Mouse (Mus musculus) c-Kit-negative CD71-positive TER-119-positive erythroid progenitor cells, embryonic 14.5 days (primary cell): ENCODE measurements around the gene Ssbp2.
A peak's percentile ranks its signal among the peaks of the same experiment; 100 is the strongest.

Experiments
- DNase-seq: peaks from one replicate; pipeline ENCODE4 v3.0.0-alpha.2; 2013; ENCODE audit warnings: low read depth, low spot score

Ssbp2 gene

DNA sequence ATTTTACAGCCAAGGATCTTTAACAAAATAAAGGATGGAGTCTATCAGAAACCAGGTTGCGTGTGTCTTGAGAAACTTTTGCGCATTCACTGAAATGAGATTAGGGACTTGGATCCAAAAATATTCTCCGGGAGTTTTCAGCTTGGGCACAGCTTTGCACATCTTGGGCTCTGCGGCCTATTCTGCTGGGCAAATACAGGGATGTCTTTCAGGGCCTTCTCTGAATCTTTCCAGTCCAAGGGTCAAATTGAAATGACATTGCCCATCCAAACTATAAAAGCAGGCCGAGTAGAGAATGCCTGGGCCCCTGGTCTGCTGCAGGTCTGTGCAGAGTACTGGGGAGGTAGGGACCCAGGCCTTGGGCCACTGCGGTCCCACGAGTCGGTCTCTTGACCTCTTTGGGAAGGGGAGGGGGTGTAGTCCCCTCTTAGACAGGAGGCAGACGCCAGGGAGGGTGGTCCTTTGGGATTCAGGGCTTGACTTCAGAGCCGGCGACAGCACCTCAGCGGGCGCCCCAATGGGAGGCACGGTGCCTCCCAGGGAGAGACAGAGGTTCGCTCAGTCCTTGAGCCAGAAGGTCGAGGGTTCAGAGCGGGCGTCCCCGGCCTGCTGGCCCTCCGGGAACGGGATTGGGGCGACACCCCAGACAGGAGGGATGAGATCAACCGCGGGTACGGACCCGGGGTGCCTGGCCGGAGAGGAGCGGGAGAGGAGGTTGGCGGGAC lies at the start of gene Ssbp2:
Gene Ssbp2, plus strand, starts transcription at position 388 of the 725 bp plus-strand sequence.
- no peak for DNase-seq

DNA sequence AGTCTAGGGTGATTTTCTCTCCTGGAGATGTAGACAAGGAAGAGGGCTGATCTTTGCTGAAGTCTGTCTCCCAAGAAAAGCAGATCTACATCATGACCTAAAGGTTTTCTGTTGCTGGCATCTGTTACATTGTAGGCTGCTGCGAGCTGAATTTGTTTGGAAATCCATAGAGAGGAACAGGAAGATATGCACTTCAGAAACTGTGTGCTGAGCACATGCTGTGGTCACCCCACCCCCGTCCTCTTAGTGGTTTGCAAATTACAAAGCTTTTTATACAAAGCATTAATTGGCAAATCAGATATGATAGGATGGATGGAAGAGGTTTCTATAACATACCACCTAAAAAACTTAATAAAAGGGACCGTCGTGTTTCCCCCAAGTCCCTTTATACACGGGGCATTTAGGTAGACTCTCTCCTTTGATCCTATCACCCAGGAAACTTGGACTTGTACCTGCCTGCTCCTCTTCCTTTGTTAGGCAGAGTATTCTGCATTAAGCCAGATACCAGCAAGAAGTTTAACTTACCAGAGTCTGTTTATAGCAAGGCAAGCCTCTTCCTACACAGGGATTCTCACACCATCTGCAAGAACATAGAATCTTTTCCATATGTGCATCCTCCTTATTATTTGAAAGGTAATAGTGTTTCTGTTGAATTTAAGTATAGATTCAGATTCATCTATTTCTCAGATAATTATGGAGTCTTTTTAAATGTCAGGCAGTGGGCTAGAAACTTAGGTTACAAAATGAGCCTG lies 46.2 kb upstream of the Ssbp2 start:
- no peak for DNase-seq

DNA sequence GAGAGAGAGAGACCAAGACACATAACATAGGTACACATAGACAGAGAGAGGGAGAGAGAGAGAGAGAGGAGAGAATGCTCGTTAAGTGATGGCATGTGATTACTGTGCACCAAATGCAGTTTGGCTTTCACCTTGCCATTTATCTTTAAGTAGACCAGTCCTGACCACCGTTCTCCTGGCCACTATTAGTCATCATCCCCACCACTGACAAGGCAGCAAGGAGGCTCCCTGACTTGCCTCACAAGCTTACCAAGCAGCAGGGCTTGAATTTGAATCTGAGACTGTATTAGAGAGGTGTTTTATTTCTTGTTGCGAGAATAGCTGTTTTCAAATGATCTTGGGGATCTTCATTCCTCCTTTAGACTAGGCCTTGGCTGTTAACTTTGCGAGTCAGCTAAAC lies 44.2 kb upstream of the Ssbp2 start:
- DNase-seq: no peak

DNA sequence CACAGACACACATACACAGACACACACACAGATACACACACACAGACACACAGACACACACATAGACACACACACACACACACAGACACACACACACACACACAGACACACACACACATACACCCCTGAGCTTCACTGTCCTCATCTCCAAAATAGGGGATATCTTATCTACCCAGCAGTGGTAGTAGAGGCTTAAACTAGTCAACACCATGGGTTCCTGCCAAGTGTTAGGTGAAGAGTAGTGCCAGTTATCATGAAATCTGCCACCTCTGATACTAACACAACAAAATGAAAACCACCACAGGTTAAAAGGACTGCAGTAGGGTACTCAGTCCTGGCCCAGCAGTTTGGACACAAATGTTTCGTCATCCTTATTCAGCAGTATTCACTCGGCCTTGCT lies 43.4 kb upstream of the Ssbp2 start:
- DNase-seq: no peak

DNA sequence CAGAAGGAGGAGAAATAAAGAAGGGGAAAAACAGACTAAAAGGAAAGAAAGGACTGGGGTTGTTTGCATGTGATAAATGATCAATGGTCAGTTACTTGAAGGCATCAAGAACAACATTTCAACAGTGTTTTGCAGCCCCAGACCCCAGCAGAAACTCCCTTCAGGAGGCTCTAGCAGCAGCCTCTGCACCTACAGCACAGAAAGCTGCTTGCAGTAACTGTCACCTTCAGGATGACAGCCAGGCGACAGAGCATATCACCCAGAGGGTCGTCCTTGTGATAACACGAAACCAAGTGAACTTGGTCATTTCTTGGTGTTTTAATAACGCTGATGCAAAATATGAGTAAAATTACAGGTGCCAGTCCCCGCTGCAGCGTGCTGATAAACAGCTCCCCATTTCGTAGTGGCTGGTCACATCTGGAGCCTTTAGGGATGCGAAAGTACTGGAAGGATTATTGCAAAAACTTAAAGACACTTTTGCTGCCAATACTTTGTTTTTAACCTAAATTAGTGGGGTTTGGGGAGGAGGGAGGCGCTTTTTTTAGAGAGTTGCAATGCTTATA lies 38.6 kb upstream of the Ssbp2 start:
- DNase-seq: no peak

DNA sequence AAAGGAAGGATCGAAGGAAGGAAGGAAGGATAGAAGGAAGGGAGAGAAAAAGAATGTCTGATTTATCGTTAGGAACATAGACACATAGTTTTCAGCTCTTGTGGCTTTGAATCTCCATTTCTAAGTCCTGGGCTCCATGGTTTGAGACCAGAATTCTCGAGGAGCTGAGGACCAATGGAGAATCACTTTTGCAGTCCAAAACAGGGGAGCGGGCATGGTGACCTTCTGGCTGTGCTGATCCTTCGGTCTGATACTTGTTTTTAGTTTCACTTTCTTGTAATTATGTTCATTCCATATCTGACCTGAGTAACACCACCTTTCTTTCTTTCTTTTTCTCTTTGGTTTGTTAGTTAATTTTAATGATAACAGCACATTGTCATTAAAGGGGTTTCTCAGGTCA lies 29.2 kb upstream of the Ssbp2 start:
- no peak for DNase-seq

DNA sequence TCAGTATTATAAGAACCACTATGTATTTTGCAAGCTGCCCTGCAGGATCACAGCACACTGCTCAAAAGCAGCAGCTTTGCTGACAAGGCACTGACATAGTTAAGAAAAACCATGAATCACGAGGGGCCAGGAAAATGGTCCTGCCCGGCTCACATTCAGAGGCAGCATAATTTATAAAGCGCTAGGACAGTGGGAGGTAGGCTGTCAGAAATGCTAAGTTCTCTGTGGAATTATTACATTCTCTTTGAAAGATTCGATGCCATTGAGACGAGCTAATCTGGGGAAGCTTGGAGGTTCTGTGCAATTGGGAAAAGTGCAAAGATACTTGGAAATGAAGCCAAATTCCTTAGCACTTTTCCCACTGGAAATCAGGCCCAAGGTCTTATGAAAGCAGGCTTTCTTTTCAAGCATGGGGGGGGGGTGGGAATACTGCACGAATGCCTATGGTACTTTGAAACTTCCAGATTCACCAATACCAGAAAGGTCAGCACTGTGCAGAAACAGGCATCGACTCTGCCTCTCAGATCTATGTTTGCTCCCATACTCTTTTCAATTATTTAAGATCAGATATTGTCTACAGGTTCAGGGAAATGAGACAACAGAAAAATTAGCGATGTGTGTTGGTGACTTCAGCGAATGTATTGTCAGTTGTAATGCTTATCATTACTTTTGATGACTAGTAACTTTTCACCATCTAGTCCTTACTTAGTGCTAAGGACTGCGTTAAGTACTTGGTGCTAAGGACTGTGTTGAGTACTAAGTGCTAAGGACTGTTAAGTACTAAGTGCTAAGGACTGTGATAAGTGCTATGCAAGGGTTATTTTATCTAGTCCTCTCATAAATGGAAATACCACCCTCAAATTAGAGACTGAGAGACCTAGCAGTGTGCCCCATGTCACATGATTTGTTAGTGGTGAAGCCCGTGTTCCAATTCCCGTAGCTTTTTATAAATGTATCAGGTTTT lies 28.4 kb upstream of the Ssbp2 start:
- no peak for DNase-seq

DNA sequence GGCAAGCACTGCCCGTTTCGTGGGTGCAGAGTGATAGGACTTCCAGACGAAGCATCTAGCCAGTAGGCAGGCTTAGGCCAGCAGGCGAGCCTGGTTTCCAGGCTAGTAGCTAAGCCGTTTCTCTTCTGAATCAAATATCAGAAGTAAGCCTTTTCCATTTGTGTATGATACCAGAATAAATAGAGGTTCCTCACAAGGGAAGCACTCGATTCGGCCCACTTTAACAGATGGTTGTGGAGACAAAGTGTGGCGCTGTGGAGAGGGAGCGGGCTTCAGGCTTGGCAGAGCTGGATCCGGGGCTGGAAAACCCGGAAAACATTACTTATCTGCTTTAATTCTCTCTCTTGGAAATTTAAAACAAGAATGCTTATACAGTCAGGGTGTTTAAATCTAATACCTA lies 27.1 kb upstream of the Ssbp2 start:
- no peak for DNase-seq

DNA sequence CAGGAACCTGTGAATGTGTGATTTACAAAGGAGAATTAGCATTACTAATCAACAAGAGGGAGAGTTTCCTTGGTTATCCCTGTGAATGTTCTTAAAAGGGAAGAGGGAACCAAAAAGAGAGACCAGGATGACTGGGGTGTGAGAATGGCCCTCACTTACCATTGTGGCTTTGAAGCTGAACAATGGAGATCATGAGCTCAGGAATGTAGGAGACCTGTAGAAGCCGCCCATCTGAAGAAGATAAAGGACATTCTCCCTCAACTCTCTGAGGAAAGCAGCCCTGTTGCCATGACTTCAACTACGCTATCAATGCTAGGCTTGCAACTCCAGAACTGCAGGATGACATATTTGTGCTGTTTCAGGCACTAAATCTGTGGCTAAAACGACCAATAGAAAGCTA lies 22.2 kb upstream of the Ssbp2 start:
- DNase-seq: no peak

DNA sequence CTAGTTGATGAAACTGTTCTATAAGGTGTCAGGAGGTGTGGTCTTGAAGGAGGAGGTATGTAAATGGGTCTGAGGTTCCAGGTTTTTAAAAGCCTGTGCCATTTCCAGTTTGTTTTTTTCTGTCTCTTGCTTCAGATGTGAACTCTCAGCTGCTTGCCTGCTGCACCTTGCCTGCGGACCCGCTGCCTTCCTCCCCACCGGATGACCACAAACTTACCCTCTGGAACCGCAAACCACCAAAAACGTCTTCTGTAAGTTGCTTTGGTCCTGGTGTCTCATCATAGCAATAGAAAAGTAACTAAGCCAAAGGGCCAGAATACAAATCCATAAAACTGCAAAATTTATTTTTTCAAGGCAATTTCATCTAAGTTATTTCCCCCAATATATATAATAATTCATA lies 18.6 kb upstream of the Ssbp2 start:
- no peak for DNase-seq

DNA sequence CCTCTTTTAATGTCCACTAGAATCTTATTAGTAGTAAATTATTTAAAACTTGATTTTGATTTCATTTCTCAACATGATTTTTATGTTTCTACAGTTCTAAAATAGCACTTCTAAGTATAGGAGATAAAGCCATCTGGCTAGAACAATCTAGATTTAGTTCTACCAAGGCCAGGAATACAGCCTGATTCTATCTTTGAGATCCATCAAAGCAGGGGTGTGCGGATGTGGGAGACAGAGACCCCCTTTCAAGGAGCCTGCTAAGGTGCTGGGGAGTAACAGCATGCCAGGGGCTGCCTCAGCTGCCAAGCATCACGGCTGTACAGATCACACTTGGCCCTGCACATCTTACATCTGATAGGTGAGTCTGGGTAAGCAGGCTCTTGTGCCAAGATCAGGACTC lies 13.4 kb upstream of the Ssbp2 start:
- DNase-seq: no peak

DNA sequence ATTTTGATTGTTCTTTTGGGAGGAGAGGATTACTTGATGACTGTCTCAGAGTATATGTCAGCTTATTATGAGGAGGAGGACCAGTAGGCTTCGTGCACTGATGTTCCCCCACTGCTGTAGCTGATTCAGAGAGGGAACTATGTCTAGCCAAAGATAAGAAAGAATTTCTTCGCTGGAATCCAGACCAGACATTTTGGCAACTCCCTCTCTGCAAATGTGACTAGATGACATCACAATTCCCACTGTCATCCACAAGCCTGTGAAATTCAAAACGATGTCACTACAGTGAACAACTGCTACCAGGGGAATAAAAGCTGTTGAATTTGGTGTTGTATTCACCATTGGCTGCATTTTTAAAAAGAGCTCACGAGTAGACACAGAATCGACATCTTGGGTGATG lies 11.1 kb upstream of the Ssbp2 start:
- no peak for DNase-seq

DNA sequence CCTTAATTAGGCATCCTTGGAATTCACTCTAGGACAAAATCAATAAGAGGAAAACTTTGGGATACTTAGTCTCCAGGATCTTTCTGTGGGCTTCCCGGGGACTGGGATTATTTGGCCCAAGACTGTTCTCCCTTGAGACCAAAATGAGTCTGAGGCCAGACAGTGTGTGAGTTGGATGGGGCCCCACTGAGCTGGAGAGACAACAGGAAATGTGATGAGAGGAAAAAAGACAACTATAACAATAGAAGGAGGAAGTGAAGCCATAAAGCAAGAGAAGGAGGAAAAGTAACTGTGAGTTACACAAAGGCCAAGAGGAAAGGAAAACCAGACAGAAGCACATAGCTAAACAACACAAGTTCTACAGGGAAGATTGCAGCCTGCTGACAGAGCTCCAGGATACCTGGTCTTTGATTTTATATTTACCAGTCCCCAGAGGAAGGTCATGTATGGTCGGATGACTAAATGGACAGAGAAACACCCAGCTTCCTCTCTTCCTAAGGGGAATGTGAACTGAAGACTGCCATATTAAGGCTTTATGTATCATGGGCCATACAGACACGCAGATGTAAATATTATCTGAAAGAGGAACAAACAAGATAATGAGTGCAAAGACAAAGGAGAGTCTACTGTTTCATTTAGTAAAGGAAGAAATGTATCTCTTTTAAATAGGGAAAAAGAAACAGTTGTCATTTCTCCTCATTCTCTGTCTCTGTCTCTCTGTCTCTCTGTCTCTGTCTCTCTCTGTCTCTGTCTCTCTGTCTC lies 8.5 kb upstream of the Ssbp2 start:
- no peak for DNase-seq

DNA sequence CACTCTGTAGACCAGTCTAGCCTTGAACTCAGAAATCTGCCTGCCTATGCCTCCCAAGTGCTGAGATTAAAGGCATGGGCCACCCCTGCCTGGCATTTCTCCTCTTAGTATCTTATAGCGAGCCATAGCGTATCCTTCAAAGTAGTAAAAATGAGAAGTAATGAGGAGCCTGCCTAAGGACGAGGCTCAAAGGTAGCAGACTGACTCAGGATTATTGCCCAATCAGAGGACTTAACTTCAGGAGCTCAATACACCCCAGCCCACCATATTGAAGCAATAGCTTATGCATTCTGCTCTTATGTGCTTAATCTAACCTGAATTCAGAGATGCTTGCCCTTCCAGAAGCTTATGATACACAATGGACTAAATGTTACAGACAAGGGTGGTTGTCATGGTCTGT lies 7.8 kb upstream of the Ssbp2 start:
- no peak for DNase-seq

DNA sequence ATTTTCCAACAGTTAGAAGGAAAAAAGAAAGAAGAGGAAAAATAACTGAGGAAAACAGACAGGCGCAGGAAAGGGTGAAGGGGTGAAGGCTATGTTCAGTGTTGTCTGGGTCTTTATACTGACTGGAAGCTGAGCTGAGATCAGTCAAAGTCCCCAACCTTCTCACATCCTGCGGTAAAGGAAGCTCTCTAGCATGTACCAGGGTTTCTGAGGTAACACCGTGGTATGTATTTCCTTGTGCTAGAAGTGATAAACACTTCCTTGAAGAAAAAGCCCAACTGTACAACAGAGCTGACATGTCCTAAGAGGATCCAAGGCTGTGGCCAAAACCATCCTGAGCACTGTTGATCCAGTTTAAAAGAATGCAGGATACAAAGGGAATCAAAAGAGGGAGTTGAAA lies 6.8 kb upstream of the Ssbp2 start:
- DNase-seq: no peak

DNA sequence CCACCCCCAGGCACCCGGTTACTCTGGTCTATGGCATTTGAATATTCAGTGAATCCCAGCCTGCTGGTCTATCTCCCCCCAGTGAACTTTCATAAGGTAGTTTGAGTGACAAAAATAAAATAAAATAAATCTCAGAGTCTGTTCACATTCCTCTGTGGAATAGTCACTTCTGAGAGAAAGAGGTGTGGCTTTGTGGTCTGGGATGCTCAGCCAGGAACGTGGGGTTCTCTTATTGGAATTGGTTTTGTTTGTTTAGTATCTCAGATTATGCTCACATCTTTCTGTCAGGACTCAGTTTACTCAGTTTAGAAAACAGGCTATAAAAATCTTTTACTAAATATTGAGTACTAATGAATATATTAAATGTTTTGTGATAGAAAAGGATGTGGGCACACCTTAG lies 4.0 kb upstream of the Ssbp2 start:
- no peak for DNase-seq

DNA sequence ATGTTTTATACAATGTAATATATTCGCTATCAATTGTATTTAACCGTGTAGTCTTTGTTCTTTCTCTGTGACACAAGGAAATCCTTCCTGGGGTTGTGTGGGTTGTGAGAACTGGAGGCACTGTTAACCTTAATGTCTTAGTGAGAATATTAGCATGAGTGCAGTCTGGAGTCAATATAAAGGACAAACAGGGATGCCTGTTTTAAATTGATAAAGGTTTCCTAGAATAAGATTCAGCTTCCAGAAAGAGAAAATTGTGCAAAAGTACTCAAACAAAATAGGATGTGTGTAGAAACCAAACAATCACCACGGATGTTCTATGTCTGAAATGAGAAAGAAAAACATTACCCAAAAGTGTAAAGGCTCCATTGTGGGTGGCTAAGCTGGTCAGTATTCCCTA lies 3.3 kb upstream of the Ssbp2 start:
- DNase-seq: no peak

DNA sequence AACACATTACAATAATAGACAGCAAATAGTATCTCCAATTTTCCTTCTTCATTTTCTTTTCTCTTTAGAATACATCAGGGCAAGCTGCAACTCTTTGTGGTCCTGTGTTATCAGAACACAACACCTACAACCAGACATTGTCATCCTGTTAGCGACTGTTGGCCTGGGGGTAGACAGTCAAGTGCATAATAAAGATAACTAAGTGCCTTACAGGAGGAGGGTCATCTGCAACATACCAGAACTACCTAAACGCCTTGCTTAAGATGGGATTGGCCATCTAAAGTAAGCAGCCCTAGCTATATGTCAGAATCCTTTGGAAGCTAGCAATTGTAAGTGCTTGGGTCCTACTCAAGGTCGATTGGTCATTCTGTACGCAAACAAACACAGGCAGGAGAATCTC lies 2.1 kb upstream of the Ssbp2 start:
- DNase-seq: no peak

DNA sequence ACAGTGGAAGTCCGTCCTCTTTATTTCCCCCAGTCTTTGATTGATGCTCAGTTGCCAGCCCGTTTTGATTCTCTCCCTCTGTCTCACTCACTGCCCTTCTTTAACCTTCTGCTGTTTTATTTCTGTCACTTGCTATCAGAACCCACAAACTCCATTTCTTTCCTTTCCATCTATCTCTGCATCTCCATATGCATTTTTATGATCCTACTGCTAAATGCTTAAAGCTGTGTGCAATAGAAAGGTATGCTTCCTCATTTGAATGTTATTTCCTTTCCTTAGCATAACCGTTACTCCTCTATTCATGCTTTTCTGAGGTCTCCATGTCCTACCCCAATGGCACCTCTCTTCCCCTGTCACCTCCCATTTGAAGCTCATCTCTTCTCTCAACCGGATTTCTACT lies 594 bp upstream of the Ssbp2 start:
- DNase-seq: no peak

DNA sequence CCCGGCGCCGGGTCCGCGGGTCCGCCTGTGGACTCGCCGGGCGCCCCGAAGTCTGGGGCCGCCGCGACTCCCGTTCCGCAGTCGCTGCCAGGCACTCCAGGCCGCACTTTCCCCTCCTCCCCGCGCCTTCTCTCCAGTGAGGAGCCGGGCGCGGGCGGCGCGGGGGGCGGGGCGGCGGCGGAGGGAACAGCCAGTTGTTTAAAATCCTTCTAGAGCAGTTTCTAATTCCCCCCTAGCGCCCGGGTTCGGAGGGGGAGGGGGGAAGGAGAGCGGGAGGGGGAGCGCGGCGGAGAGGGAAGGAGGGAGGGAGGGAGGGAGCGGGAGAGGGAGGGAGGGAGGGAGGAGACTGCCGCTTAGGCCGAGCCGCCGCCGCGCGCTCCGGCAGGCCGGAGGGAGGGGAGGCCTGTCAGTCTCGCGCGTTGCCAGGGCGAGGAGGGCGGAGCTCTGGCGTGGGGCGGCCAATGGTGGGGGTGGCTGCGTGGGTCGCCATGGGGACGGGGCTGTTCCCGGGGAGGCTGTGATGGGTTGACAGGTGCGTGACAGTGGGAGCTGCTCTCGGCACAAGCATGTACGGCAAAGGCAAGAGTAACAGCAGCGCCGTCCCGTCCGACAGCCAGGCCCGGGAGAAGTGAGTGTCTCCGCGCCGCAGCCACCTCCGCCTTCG lies 670 bp downstream of the Ssbp2 start:
- peak; percentile 87 for DNase-seq

DNA sequence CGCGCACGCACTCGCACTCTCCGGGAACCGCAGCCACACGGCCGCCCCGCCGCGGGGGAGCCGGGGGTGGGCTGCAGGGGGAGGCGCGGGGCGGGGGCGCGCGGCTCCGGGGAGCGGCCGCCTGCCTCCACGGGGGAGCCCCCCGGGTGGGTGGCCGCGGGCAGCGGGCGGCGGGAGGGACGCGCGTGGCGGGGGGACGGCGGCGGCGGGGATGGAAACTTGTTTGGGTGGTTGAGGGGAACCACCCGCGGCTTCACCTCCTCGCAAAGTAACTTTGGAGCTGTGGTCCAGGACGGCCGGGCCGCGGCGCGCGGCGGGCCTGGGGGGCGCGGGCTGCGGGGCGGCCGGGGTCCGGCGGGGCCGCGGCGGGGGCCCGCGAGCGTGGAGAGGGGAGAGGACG lies 1.2 kb downstream of the Ssbp2 start:
- DNase-seq: no peak
